Mouse (Mus musculus) erythroblast, embryonic 14.5 days (primary cell): ENCODE results near the gene Arfgap2. TPM values are rescaled to one million over a fixed set of nuclear protein-coding genes. Genes with fewer than 3 reads are reported as not detected.

Source experiments
- H3K27me3 ChIP-seq: 2 replicates; pipeline ENCODE4 v1.6.1; 2012; ENCODE audit warnings: inconsistent platforms; ENCODE audit not compliant: control insufficient read depth
- H3K36me3 ChIP-seq: 2 replicates; pipeline ENCODE4 v1.6.1; 2012; ENCODE audit warnings: mild to moderate bottlenecking, inconsistent platforms; ENCODE audit not compliant: control insufficient read depth
- H3K4me1 ChIP-seq: 2 replicates; pipeline ENCODE4 v1.6.1; 2012; ENCODE audit warnings: inconsistent platforms; ENCODE audit not compliant: control insufficient read depth
- H3K4me3 ChIP-seq: replicated peaks from 2 replicates; pipeline ENCODE3; 2012; ENCODE audit warnings: moderate library complexity, mild to moderate bottlenecking, inconsistent platforms
- H3K9me3 ChIP-seq: 2 replicates; pipeline ENCODE4 v1.6.1; 2012; ENCODE audit warnings: low read length, inconsistent platforms, mixed read lengths; ENCODE audit not compliant: control insufficient read depth
- GATA1 ChIP-seq: IDR thresholded peaks from 2 replicates; pipeline ENCODE4 v1.6.1; 2012; ENCODE audit warnings: low read length, inconsistent platforms, mixed read lengths
- TAL1 ChIP-seq: IDR thresholded peaks from 3 replicates; pipeline ENCODE4 v1.6.1; 2012; ENCODE audit warnings: low read length, inconsistent platforms, mixed read lengths
- polyA plus RNA-seq: library from polyadenylated mRNA; stranded (reverse); fragments of >175 nt; gene quantifications from 2 replicates; pipeline ENCODE4 v1.2.3, GENCODE M21; 2012

The Arfgap2 gene
- polyA plus RNA-seq, 1 experiment, result 3.7 TPM

DNA sequence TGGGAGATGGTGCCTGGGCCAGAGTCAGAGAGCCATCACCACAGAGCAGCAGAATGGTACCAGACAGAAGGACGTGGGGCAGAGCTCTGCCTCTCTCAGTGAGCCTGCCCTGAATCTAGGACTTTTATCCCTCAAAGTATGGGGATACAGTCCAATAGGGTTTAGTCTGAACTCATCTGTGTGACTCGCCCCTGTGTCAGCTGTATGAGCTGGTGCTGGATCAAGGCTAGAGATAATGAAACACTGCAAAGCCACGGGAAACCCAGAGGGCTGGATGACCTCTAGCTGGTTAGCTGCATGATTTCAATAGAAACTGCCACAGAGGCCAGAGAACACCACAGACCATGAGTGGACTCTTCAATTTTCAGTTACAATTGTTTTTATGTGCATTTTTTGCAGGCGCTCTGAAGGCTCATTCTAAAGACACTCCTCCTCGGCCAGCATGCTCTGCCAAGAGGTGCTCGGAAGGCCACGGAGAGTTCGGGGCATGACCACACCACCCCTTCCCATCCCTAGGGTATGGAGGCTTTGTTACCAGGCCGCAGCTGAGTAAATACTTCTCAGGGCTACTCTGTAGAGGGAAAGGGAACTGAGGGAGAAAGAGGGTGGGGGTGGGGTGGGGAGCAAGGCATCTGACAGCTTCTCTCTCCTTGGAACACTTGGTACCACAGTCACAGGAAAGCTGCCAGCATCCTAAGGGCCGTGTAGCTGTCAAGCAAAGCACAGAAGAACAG, 48.0 kb downstream of the Arfgap2 start:
- Histone ChIP-seq H3K36me3 (no peaks in the 10 kb centered on the region), H3K4me1 (no peaks in the 10 kb centered on the region), H3K4me3 (no peak overlapping the region), H3K27me3 (0 out of 2 replicates have a peak, but pooled peaks cover 2% of the 10 kb centered on the region), H3K9me3 (no peaks in the 10 kb centered on the region)
- TF ChIP-seq GATA1 (no peak), TAL1 (no peak)

DNA sequence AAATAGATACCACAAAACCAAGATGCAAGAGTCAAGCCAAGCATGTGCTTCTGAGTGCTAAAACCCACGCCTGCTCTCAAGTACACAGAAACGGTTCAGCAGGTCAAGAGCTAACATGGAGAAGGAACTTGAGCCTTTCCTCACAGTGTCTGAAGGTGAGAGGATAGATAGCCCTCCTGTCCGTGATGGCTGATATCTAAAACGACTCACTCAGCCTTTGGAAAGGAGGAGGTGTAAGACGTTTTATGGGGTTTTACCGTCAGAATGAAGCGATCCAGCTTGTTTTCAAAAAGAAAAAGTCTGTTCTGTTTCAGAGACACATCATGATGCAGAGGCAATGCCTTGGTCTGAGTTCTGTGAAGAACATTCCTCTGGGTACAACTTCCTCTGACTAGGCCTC, 49.4 kb downstream of the Arfgap2 start:
- H3K27me3 ChIP-seq, result no peaks in the 10 kb centered on the region
- no peak overlapping the region for H3K4me3 ChIP-seq
- H3K4me1 ChIP-seq, result no peaks in the 10 kb centered on the region
- no peaks in the 10 kb centered on the region for H3K36me3 ChIP-seq
- no peak for TF ChIP-seq GATA1
- TF ChIP-seq TAL1, result no peak
- H3K9me3 ChIP-seq, result no peaks in the 10 kb centered on the region

DNA sequence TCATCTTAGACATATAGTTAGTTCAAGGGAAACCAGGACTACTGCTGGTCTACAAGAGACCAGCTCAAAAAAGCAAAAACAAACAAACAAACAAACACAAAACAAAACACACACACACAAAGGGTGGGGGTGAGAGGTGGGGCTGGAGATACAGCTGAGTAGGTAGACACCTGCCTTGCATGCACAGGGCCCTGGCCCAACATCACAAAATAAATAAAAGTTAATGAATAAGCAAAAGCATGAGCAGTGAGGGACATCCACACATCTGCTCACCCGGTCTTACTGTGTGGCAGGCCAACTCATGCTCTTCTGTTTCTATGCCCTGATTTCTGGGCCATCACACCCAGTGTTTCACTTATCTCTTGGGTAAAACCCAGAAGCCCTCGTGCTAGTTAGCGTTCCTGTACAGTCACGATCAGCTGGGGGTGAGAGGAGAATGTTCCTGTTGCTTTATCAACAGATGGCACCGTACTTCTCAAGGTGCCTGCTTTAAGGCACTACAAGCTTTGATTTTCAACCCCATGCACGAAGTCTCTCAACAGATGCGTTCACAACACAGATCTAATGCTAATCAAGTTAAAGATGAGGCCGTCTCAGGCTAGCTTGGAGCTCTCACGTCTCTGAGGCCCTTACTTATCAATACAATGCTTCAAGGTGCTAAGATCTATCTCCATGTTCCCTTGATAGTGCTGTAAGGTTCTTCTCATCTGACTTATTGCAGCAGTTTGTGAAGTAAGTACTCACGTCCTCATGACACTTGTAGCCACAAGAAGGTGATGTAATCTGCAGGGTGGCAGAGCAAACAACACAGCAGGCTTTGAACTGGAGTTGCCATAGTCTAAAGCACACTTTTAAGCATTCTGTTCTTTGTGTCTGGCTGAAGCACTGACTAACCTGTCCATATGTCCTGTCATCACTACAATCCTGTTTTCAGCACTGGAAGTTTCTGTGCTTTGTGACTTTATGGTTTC, 56.1 kb downstream of the Arfgap2 start:
- no peaks in the 10 kb centered on the region for H3K9me3 ChIP-seq
- no peak for TF ChIP-seq TAL1
- no peaks in the 10 kb centered on the region for H3K36me3 ChIP-seq
- H3K27me3 ChIP-seq, result no peaks in the 10 kb centered on the region
- no peaks in the 10 kb centered on the region for H3K4me1 ChIP-seq
- H3K4me3 ChIP-seq, result no peak overlapping the region

DNA sequence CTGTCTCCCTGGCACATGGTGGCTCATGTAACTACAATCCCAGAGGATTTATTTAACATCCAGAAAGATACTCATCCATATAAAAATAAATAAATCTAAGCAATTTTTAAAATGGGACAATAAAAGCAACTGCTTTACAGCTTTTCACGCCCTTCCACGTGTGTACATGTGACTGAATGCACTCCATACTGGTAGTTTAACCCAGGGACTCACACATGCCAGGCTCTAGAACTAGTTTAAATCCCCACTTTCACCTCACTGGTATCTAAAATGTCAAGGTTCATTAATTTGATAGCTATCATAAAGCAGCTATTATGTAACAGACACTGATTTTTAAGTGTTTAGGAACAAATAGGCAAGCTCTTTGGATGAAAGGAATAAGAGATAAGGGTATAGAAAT, 57.1 kb downstream of the Arfgap2 start:
- TF ChIP-seq GATA1, result no peak
- no peak for TF ChIP-seq TAL1
- Histone ChIP-seq H3K4me1 (no peaks in the 10 kb centered on the region), H3K36me3 (no peaks in the 10 kb centered on the region), H3K27me3 (no peaks in the 10 kb centered on the region), H3K9me3 (no peaks in the 10 kb centered on the region), H3K4me3 (no peak overlapping the region)

DNA sequence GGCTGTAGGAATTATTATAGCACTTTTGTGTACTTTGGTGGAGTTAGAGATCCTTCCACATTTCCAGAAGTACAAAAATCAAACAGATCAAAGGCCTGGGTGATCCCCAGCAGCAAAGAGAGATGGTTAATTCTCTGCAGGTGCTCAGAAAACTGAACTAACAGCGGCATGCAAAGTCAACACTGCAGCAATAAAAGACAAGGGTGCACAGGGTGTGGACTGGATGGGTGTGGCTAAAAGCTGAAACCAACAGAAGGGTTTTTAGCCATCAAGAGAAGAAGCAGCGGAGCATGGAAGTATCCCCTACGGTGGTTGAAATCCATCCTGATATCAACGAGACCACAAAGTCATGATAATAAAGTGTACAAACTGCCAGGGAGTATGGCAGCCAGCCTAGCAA, 57.7 kb downstream of the Arfgap2 start:
- no peak for TF ChIP-seq TAL1
- TF ChIP-seq GATA1, result no peak
- no peaks in the 10 kb centered on the region for H3K36me3 ChIP-seq
- no peaks in the 10 kb centered on the region for H3K9me3 ChIP-seq
- H3K4me1 ChIP-seq, result no peaks in the 10 kb centered on the region
- H3K4me3 ChIP-seq, result no peak overlapping the region
- no peaks in the 10 kb centered on the region for H3K27me3 ChIP-seq

DNA sequence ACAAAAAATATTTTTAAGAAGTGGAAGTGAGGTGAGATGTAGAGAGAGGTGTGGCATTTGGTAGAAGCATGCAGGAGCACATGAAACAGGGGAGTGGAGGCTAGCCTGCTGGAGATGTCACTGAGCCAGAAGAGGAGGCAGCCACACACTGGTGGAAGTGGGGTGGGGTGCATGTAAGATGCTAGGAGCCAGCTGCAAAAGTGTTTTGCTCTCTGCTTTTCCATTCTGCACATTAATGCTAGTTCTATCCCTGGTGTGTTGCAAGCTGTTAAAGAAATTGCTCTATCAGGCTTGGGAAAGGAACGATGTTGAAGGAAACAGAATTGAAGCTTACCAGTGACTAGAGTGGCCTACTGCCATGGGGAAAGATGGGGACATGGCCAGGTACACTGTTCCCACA, 59.6 kb downstream of the Arfgap2 start:
- Histone ChIP-seq H3K36me3 (no peaks in the 10 kb centered on the region), H3K4me3 (no peak overlapping the region), H3K27me3 (no peaks in the 10 kb centered on the region), H3K4me1 (no peaks in the 10 kb centered on the region), H3K9me3 (no peaks in the 10 kb centered on the region)
- no peak for TF ChIP-seq TAL1
- no peak for TF ChIP-seq GATA1

DNA sequence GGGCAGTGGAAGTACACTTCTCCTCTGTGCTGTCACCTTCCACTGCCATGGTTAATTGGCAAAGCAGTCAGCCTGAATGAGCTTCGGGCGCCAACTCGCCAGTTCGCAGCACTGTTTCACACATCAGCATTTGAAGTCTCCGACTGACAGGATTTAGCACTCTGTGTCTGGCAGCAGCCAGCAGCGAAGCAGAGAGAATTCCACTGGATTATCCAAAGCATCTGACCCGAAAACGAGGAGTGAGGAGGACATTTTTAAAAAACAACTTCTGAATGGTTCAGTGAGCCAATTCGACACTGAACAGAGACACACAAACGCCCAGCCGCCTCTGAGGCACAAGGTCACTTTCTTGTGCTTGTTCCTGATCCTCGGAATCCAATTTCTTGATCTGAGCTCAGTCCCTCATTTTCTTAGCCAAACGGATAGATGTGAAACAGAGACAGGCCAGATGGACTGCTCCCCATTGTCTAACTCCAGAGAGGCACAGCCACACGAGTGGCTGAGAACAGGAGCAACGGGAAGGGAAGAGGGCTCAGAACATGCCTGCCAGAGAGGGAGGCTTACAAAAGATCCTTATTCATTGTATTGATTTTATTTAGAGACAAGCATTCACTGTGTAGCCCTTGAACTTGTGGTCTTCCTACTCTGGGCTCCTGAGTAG, 60.1 kb downstream of the Arfgap2 start:
- no peaks in the 10 kb centered on the region for H3K4me1 ChIP-seq
- H3K36me3 ChIP-seq, result no peaks in the 10 kb centered on the region
- TF ChIP-seq TAL1, result no peak
- TF ChIP-seq GATA1, result no peak
- H3K4me3 ChIP-seq, result no peak overlapping the region
- no peaks in the 10 kb centered on the region for H3K27me3 ChIP-seq
- H3K9me3 ChIP-seq, result no peaks in the 10 kb centered on the region

Other genes with a start within 250 kb of the Arfgap2 start
- gene Rapsn, start 229.4 kb upstream of the Arfgap2 start, polyA plus RNA-seq, result 0.09 TPM in 1 of 2 replicates, not detected in the other
- gene Psmc3, start 211.0 kb upstream of the Arfgap2 start, polyA plus RNA-seq, result 22.2 and 22.3 TPM in 2 replicates
- gene Slc39a13, start 194.6 kb upstream of the Arfgap2 start, polyA plus RNA-seq, result 1.4 and 2.0 TPM in 2 replicates
- 0.76 and 0.83 TPM in 2 replicates for gene Spi1, start 182.6 kb upstream of the Arfgap2 start, polyA plus RNA-seq
- gene Mybpc3, start 146.8 kb upstream of the Arfgap2 start, polyA plus RNA-seq, result 0.01 TPM in 1 of 2 replicates, not detected in the other
- gene Madd, start 81.1 kb upstream of the Arfgap2 start, polyA plus RNA-seq, result 0.56 and 0.60 TPM in 2 replicates
- gene Nr1h3, start 62.1 kb upstream of the Arfgap2 start, polyA plus RNA-seq, result 0.18 and 0.50 TPM in 2 replicates
- 0.16 and 0.23 TPM in 2 replicates for gene Acp2, start 62.1 kb upstream of the Arfgap2 start, polyA plus RNA-seq
- gene Ddb2, start 28.0 kb upstream of the Arfgap2 start, polyA plus RNA-seq, result 0.05 and 0.06 TPM in 2 replicates
- gene Pacsin3, start 9.0 kb upstream of the Arfgap2 start, polyA plus RNA-seq, result 0.20 TPM in 1 of 2 replicates, not detected in the other
- gene 1110051M20Rik, start 179.7 kb downstream of the Arfgap2 start, polyA plus RNA-seq, result 0.09 and 0.18 TPM in 2 replicates
- not detected in 2 replicates for gene Lrp4, start 192.5 kb downstream of the Arfgap2 start, polyA plus RNA-seq